Mouse (Mus musculus): Measurements from ENCODE around the gene Med18. TPM values are rescaled to one million over a fixed set of nuclear protein-coding genes. Genes with fewer than 3 reads are reported as not detected.

The Med18 gene
- total and polyA plus RNA-seq, 3 experiments: 13.4 to 32.9 TPM; not detected in 1

DNA sequence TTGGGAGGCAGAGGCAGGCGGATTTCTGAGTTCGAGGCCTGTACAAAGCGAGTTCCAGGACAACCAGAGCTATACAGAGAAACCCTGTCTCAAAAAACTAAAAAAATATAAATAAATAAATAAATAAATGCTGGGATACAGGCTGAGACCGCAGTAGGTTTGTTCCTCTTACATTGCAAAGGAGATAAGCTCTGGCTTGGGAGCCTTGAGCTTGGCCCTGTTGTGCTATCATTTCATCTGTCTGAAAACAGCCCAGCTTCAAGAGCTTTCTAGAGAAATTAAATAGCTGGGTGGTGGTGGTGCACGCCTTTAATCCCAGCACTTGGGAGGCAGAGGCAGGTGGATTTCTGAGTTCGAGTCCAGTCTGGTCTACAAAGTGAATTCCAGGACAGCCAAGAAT, 37.9 kb upstream of the Med18 start:
- Histone ChIP-seq H3K79me2 (ENCODE audit: control insufficient read depth, insufficient read depth, low read length, poor library complexity) (peaks cover 32% of the 10 kb centered on the region), H3K9me3 (replicated peaks; ENCODE audit: insufficient read depth, low read length) (no peaks in the 10 kb centered on the region), H3K36me3 (ENCODE audit: control insufficient read depth in 1 of 2, insufficient read depth in 2 of 2, low read length in 2 of 2) (peaks cover 30 to 32% of the 10 kb centered on the region in 2 experiments), H3K27me3 (ENCODE audit: control insufficient read depth in 1 of 2, insufficient read depth in 2 of 2, low read length in 2 of 2) (no peaks in the 10 kb centered on the region), H3K9ac (ENCODE audit: control insufficient read depth, low read depth, low read length, poor library complexity, severe bottlenecking) (no peak overlapping the region), H3K4me3 (ENCODE audit: control insufficient read depth in 1 of 2, insufficient read depth in 1 of 2, low read depth in 2 of 2, low read length in 2 of 2) (no peak overlapping the region), H3K4me1 (ENCODE audit: control insufficient read depth in 1 of 2, insufficient read depth in 2 of 2, low read length in 2 of 2) (peaks cover 20 to 23% of the 10 kb centered on the region in 2 experiments), H3K27ac (ENCODE audit: control insufficient read depth, low read depth, low read length) (no peak overlapping the region)
- DNase-seq (ENCODE audit: low read depth, low spot score): peak; percentile 79
- TF ChIP-seq GATA1 (IDR thresholded peaks at IDR 0.05; ENCODE audit: low read depth, low read length): peak; percentile 72
- TF ChIP-seq SIN3A (IDR thresholded peaks at IDR 0.05; ENCODE audit: low read length): peak; percentile 46; the same call in 1 of the 2 replicates
- 0 out of 2 replicates have a peak, but pooled peaks have one; percentile 36 for TF ChIP-seq TBP (IDR thresholded peaks at IDR 0.05; ENCODE audit: low read depth, low read length)
- no peak for TF ChIP-seq TCF12 (IDR thresholded peaks at IDR 0.05; ENCODE audit: low read depth, low read length)
- peak; percentile 34; the same call in 1 of the 2 replicates for TF ChIP-seq ZNF384 (IDR thresholded peaks at IDR 0.05; ENCODE audit: low read depth, low read length)
- peak in 1 of 2 experiments; percentile 45; a peak in 1 of 4 replicates for TF ChIP-seq EP300 (IDR thresholded peaks at IDR 0.05; ENCODE audit: low read depth in 1 of 2, low read length in 2 of 2)
- no peak for TF ChIP-seq MEF2A (IDR thresholded peaks at IDR 0.05; ENCODE audit: extremely low read depth, insufficient replicate concordance, low read depth, low read length, poor library complexity, severe bottlenecking)
- TF ChIP-seq NELFE (IDR thresholded peaks at IDR 0.05; ENCODE audit: low read depth, low read length): no peak

DNA sequence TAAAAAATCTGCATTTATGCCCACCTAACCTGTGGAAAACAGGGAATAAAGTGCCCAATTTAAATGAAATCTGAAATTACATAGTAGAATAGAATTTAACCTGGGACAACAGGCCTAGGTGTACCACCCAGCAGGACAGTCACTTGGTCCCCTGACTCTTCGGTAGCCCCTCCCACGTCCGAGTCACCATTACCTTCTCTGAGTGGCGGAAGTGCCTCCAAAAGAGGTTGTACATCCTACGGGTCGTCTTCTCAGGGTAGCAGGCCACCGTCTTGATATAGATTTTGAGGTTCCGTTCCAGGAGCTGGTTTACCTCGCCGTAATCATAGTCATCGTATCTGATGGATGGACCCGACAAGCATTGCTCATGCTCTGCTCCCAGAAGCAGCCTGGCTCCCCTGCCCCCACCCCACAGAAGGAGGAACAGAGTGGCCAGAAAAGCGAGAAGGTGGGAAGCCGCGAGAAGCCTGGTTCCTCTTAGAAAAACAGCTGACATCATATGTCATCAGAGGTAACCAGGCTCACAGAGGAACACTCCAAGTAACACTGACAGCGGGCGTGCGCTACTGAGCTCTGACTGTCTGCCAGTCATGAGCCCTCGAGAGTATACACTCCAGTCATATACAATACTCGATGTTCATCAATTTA, 30.7 kb upstream of the Med18 start:
- H3K36me3 ChIP-seq (ENCODE audit: control insufficient read depth in 1 of 2, insufficient read depth in 2 of 2, low read length in 2 of 2): peaks cover 0 to 24% of the 10 kb centered on the region in 2 experiments; a peak in 2 of 4 replicates
- H3K27ac ChIP-seq (ENCODE audit: control insufficient read depth, low read depth, low read length): no peak overlapping the region

More for the DNA sequence above, 30.7 kb upstream of the Med18 start:
- no peak for DNase-seq (ENCODE audit: low read depth, low spot score)
- TF ChIP-seq CHD2 (IDR thresholded peaks at IDR 0.05; ENCODE audit: low read length) (no peak), USF2 (IDR thresholded peaks at IDR 0.05; ENCODE audit: borderline replicate concordance in 1 of 2, insufficient read depth in 1 of 2, low read depth in 1 of 2, low read length in 2 of 2) (no peak), USF1 (IDR thresholded peaks at IDR 0.05; ENCODE audit: low read depth, low read length) (no peak), TAL1 (IDR thresholded peaks at IDR 0.05; ENCODE audit: low read length) (no peak), MEF2A (IDR thresholded peaks at IDR 0.05; ENCODE audit: extremely low read depth, insufficient replicate concordance, low read depth, low read length, poor library complexity, severe bottlenecking) (no peak), ETS1 (IDR thresholded peaks at IDR 0.05; ENCODE audit: low read depth, low read length) (peak; percentile 40; the same call in 1 of the 2 replicates), GABPA (IDR thresholded peaks at IDR 0.05; ENCODE audit: low read depth, low read length) (no peak)
- Histone ChIP-seq H3K9me3 (replicated peaks; ENCODE audit: insufficient read depth, low read length) (no peaks in the 10 kb centered on the region), H3K4me1 (ENCODE audit: control insufficient read depth in 1 of 2, insufficient read depth in 2 of 2, low read length in 2 of 2) (no peaks in the 10 kb centered on the region), H3K79me2 (ENCODE audit: control insufficient read depth, insufficient read depth, low read length, poor library complexity) (no peaks in the 10 kb centered on the region), H3K9ac (ENCODE audit: control insufficient read depth, low read depth, low read length, poor library complexity, severe bottlenecking) (no peak overlapping the region), H3K27me3 (ENCODE audit: control insufficient read depth in 1 of 2, insufficient read depth in 2 of 2, low read length in 2 of 2) (no peaks in the 10 kb centered on the region), H3K4me3 (ENCODE audit: control insufficient read depth in 1 of 2, insufficient read depth in 1 of 2, low read depth in 2 of 2, low read length in 2 of 2) (no peak overlapping the region)
